Mouse (Mus musculus): ENCODE results near the gene Zfp318. TPM values are rescaled to one million over a fixed set of nuclear protein-coding genes. Genes with fewer than 3 reads are reported as not detected.

Zfp318 gene
- polyA plus RNA-seq, 1 experiment from 2014 or later: 12.9 TPM

GRCm38 (mm10) chr17:46428761-46429414 lies 45.4 kb downstream of the Zfp318 start, which contains the start of gene Crip3:
Gene Crip3 (plus strand): TSS chr17:46428926.
- Histone ChIP-seq H3K27ac (no peak within 1 kb of the TSS), H3K36me3 (ENCODE audit: inconsistent target) (no peaks in the 10 kb centered on the region), H3K4me3 (ENCODE audit: inconsistent target) (no peak within 1 kb of the TSS), H3K79me2 (ENCODE audit: inconsistent target) (no peaks in the 10 kb centered on the region)
- 15% methylated on average over 18 of the region's 18 CpGs for WGBS (ENCODE audit: missing documents)

GRCm38 (mm10) chr17:46433627-46434026 lies 50.1 kb downstream of the Zfp318 start:
- Histone ChIP-seq H3K79me2 (ENCODE audit: inconsistent target) (no peaks in the 10 kb centered on the region), H3K36me3 (ENCODE audit: inconsistent target) (no peaks in the 10 kb centered on the region), H3K4me3 (ENCODE audit: inconsistent target) (no peak overlapping the region), H3K27ac (no peak overlapping the region)
- WGBS (ENCODE audit: missing documents): 18% methylated on average over 17 of the region's 17 CpGs

GRCm38 (mm10) chr17:46436672-46437366 lies 53.3 kb downstream of the Zfp318 start:
- H3K4me3 ChIP-seq (ENCODE audit: inconsistent target): no peak overlapping the region
- no peaks in the 10 kb centered on the region for H3K36me3 ChIP-seq (ENCODE audit: inconsistent target)
- H3K79me2 ChIP-seq (ENCODE audit: inconsistent target): no peaks in the 10 kb centered on the region
- WGBS (ENCODE audit: missing documents): 28% methylated on average over 23 of the region's 23 CpGs
- H3K27ac ChIP-seq: no peak overlapping the region

GRCm38 (mm10) chr17:46438298-46438873 lies 54.9 kb downstream of the Zfp318 start, which contains the start of gene Slc22a7:
Gene Slc22a7 (minus strand): TSS chr17:46438457.
- H3K36me3 ChIP-seq (ENCODE audit: inconsistent target): no peaks in the 10 kb centered on the region
- H3K27ac ChIP-seq: no peak within 1 kb of the TSS
- H3K79me2 ChIP-seq (ENCODE audit: inconsistent target): no peaks in the 10 kb centered on the region
- no peak within 1 kb of the TSS for H3K4me3 ChIP-seq (ENCODE audit: inconsistent target)
- 100% methylated on average over 4 of the region's 4 CpGs for WGBS (ENCODE audit: missing documents)

- Histone ChIP-seq H3K27ac (no peak overlapping the region), H3K36me3 (ENCODE audit: inconsistent target) (no peaks in the 10 kb centered on the region), H3K79me2 (ENCODE audit: inconsistent target) (no peaks in the 10 kb centered on the region), H3K4me3 (ENCODE audit: inconsistent target) (no peak overlapping the region)
- 85% methylated on average over 8 of the region's 10 CpGs for WGBS (ENCODE audit: missing documents)
Observed at GRCm38 (mm10) chr17:46439176-46439575, 55.6 kb downstream of the Zfp318 start.

- no peaks in the 10 kb centered on the region for H3K79me2 ChIP-seq (ENCODE audit: inconsistent target)
- WGBS (ENCODE audit: missing documents): 6% methylated on average over 42 of the region's 50 CpGs
- H3K36me3 ChIP-seq (ENCODE audit: inconsistent target): no peaks in the 10 kb centered on the region
- no peak overlapping the region for H3K27ac ChIP-seq
- H3K4me3 ChIP-seq (ENCODE audit: inconsistent target): no peak overlapping the region
Observed at GRCm38 (mm10) chr17:46444839-46445579, 61.5 kb downstream of the Zfp318 start.

- 92% methylated on average over 16 of the region's 16 CpGs for WGBS (ENCODE audit: missing documents)
- Histone ChIP-seq H3K79me2 (ENCODE audit: inconsistent target) (no peaks in the 10 kb centered on the region), H3K4me3 (ENCODE audit: inconsistent target) (no peak overlapping the region), H3K27ac (no peak overlapping the region), H3K36me3 (ENCODE audit: inconsistent target) (no peaks in the 10 kb centered on the region)
Observed at GRCm38 (mm10) chr17:46446264-46446663, 62.7 kb downstream of the Zfp318 start.

- 66% methylated on average over 5 of the region's 5 CpGs for WGBS (ENCODE audit: missing documents)
- Histone ChIP-seq H3K27ac (no peak overlapping the region), H3K79me2 (ENCODE audit: inconsistent target) (no peaks in the 10 kb centered on the region), H3K36me3 (ENCODE audit: inconsistent target) (no peaks in the 10 kb centered on the region), H3K4me3 (ENCODE audit: inconsistent target) (no peak overlapping the region)
Observed at GRCm38 (mm10) chr17:46452683-46453082, 69.2 kb downstream of the Zfp318 start.

- H3K4me3 ChIP-seq (ENCODE audit: inconsistent target): no peak overlapping the region
- no peaks in the 10 kb centered on the region for H3K79me2 ChIP-seq (ENCODE audit: inconsistent target)
- no peaks in the 10 kb centered on the region for H3K36me3 ChIP-seq (ENCODE audit: inconsistent target)
- WGBS (ENCODE audit: missing documents): 11% methylated on average over 13 of the region's 13 CpGs
- H3K27ac ChIP-seq: no peak overlapping the region
Observed at GRCm38 (mm10) chr17:46453302-46453948, 69.9 kb downstream of the Zfp318 start.

GRCm38 (mm10) chr17:46453970-46454411 lies 70.5 kb downstream of the Zfp318 start:
- no peak overlapping the region for H3K4me3 ChIP-seq (ENCODE audit: inconsistent target)
- H3K27ac ChIP-seq: no peak overlapping the region
- H3K36me3 ChIP-seq (ENCODE audit: inconsistent target): no peaks in the 10 kb centered on the region
- 5% methylated on average over 26 of the region's 26 CpGs for WGBS (ENCODE audit: missing documents)
- H3K79me2 ChIP-seq (ENCODE audit: inconsistent target): no peaks in the 10 kb centered on the region

- Histone ChIP-seq H3K36me3 (ENCODE audit: inconsistent target) (no peaks in the 10 kb centered on the region), H3K79me2 (ENCODE audit: inconsistent target) (no peaks in the 10 kb centered on the region), H3K27ac (no peak overlapping the region), H3K4me3 (ENCODE audit: inconsistent target) (no peak overlapping the region)
- WGBS (ENCODE audit: missing documents): 5% methylated on average over 9 of the region's 9 CpGs
Observed at GRCm38 (mm10) chr17:46454539-46454938, 71.0 kb downstream of the Zfp318 start.

GRCm38 (mm10) chr17:46455110-46455691 lies 71.7 kb downstream of the Zfp318 start:
- H3K4me3 ChIP-seq (ENCODE audit: inconsistent target): no peak overlapping the region
- 1% methylated on average over 33 of the region's 33 CpGs for WGBS (ENCODE audit: missing documents)
- no peaks in the 10 kb centered on the region for H3K79me2 ChIP-seq (ENCODE audit: inconsistent target)

GRCm38 (mm10) chr17:46457791-46458190 lies 74.3 kb downstream of the Zfp318 start:
- H3K4me3 ChIP-seq (ENCODE audit: inconsistent target): no peak overlapping the region
- no peaks in the 10 kb centered on the region for H3K36me3 ChIP-seq (ENCODE audit: inconsistent target)
- no peak overlapping the region for H3K27ac ChIP-seq
- WGBS (ENCODE audit: missing documents): 10% methylated on average over 10 of the region's 10 CpGs
- H3K79me2 ChIP-seq (ENCODE audit: inconsistent target): no peaks in the 10 kb centered on the region

More at GRCm38 (mm10) chr17:46455110-46455691, 71.7 kb downstream of the Zfp318 start:
- H3K36me3 ChIP-seq (ENCODE audit: inconsistent target): no peaks in the 10 kb centered on the region
- no peak overlapping the region for H3K27ac ChIP-seq

- H3K36me3 ChIP-seq (ENCODE audit: inconsistent target): no peaks in the 10 kb centered on the region
- no peak overlapping the region for H3K4me3 ChIP-seq (ENCODE audit: inconsistent target)
- H3K79me2 ChIP-seq (ENCODE audit: inconsistent target): no peaks in the 10 kb centered on the region
- H3K27ac ChIP-seq: no peak overlapping the region
- 60% methylated on average over 3 of the region's 3 CpGs for WGBS (ENCODE audit: missing documents)
Observed at GRCm38 (mm10) chr17:46458439-46458838, 74.9 kb downstream of the Zfp318 start.
